ENCODE assay signal across 7 mouse cellular contexts in genomic region chr10:22058218-22059025, GRCm38 (mm10). TPM values are rescaled to one million over a fixed set of nuclear protein-coding genes. Genes with fewer than 3 reads are reported as not detected.
A peak's percentile ranks its signal among the peaks of the same experiment; 100 is the strongest.
DNase-seq lines count a peak whose midpoint lies in the region; ATAC-seq and TF ChIP-seq lines count a peak whose summit lies in the region.

No protein-coding gene starts in this region.

- peak overlapping the region; percentile 60 for H3K4me3 ChIP-seq in brown adipose tissue, adult 24 weeks (ENCODE audit: insufficient read depth, low read depth, low read length)
- H3K4me3 ChIP-seq in erythroblast, embryonic 14.5 days (replicated peaks), result peak overlapping the region; percentile 32
- H3K4me3 ChIP-seq in heart, embryonic 10.5 days, result peak overlapping the region; percentile 60
- peak overlapping the region; percentile 47 for H3K4me3 ChIP-seq in kidney, embryonic 14.5 days (ENCODE audit: low read length)
- peak overlapping the region; percentile 54 for H3K4me3 ChIP-seq in limb, embryonic 14.5 days (replicated peaks; ENCODE audit: low read length)
- H3K4me3 ChIP-seq in midbrain, embryonic 16.5 days (ENCODE audit: low read depth, low read length), result peak overlapping the region; percentile 62

- 0 out of 2 replicates have a peak, but pooled peaks have one; percentile 2 for TF ChIP-seq POLR2A in limb, embryonic 14.5 days (IDR thresholded peaks at IDR 0.05; ENCODE audit: borderline replicate concordance, extremely low read depth, insufficient read depth, insufficient read length)

- peak overlapping the region; percentile 51 for H3K9ac ChIP-seq in kidney, embryonic 14.5 days (ENCODE audit: low read depth, low read length)
- peak overlapping the region; percentile 52 for H3K9ac ChIP-seq in limb, embryonic 14.5 days (ENCODE audit: low read depth, low read length, severe bottlenecking)
- peak overlapping the region; percentile 74 for H3K9ac ChIP-seq in midbrain, embryonic 16.5 days (ENCODE audit: low read depth, low read length)

- H3K4me1 ChIP-seq in brown adipose tissue, adult 24 weeks (ENCODE audit: control insufficient read depth, insufficient read depth, insufficient read length, low read length), result no peaks in the 10 kb centered on the region
- peaks cover 5% of the 10 kb centered on the region for H3K4me1 ChIP-seq in erythroblast, embryonic 14.5 days (ENCODE audit: control insufficient read depth)
- peaks cover 6% of the 10 kb centered on the region for H3K4me1 ChIP-seq in heart, embryonic 10.5 days
- H3K4me1 ChIP-seq in kidney, embryonic 14.5 days (ENCODE audit: control insufficient read depth, insufficient read depth, low read length), result 0 out of 2 replicates have a peak, but pooled peaks cover 2% of the 10 kb centered on the region
- no peaks in the 10 kb centered on the region for H3K4me1 ChIP-seq in limb, embryonic 14.5 days (ENCODE audit: control insufficient read depth, insufficient read depth, low read length)
- H3K4me1 ChIP-seq in midbrain, embryonic 16.5 days (ENCODE audit: control insufficient read depth, insufficient read depth, low read length), result no peaks in the 10 kb centered on the region; the same call in 1 of the 2 replicates

- 11% methylated on average over 41 of the region's 41 CpGs for WGBS in heart, embryonic 10.5 days
- 9% methylated on average over 41 of the region's 41 CpGs for WGBS in kidney, embryonic 14.5 days
- WGBS in limb, embryonic 14.5 days, result 10% methylated on average over 38 of the region's 41 CpGs
- 13% methylated on average over 41 of the region's 41 CpGs for WGBS in midbrain, embryonic 16.5 days

- no peaks in the 10 kb centered on the region for H3K27me3 ChIP-seq in erythroblast, embryonic 14.5 days (ENCODE audit: control insufficient read depth)
- H3K27me3 ChIP-seq in heart, embryonic 10.5 days (ENCODE audit: insufficient read depth, poor library complexity, severe bottlenecking), result no peaks in the 10 kb centered on the region
- H3K27me3 ChIP-seq in kidney, embryonic 14.5 days (ENCODE audit: control insufficient read depth, insufficient read depth, low read length), result no peaks in the 10 kb centered on the region
- no peaks in the 10 kb centered on the region for H3K27me3 ChIP-seq in limb, embryonic 14.5 days (ENCODE audit: control insufficient read depth, insufficient read depth, low read length)
- H3K27me3 ChIP-seq in midbrain, embryonic 16.5 days (ENCODE audit: control insufficient read depth, insufficient read depth, low read depth, low read length), result no peaks in the 10 kb centered on the region

- DNase-seq in heart, embryonic 10.5 days (ENCODE audit: low spot score), result peak; percentile 97
- peak; percentile 93 for DNase-seq in limb, embryonic 14.5 days (ENCODE audit: low spot score)
- DNase-seq in spleen, postnatal 36 days (ENCODE audit: low spot score in 2 of 2), result peak; percentile 92 to 95

- ATAC-seq in kidney, embryonic 14.5 days (ENCODE audit: low FRiP score, low TSS enrichment), result peak; percentile 99
- peak; percentile 99 for ATAC-seq in limb, embryonic 14.5 days (ENCODE audit: low FRiP score, low read depth)
- peak; percentile 99 for ATAC-seq in midbrain, embryonic 16.5 days

- no peak overlapping the region for H3K27ac ChIP-seq in brown adipose tissue, adult 24 weeks (replicated peaks; ENCODE audit: low read depth, low read length)
- H3K27ac ChIP-seq in heart, embryonic 10.5 days, result peak overlapping the region; percentile 75
- H3K27ac ChIP-seq in kidney, embryonic 14.5 days (ENCODE audit: low read depth, low read length), result no peak overlapping the region
- H3K27ac ChIP-seq in limb, embryonic 14.5 days (replicated peaks; ENCODE audit: low read depth, low read length), result no peak overlapping the region
- H3K27ac ChIP-seq in midbrain, embryonic 16.5 days (ENCODE audit: low read length), result no peak overlapping the region

- H3K36me3 ChIP-seq in erythroblast, embryonic 14.5 days (ENCODE audit: control insufficient read depth), result no peaks in the 10 kb centered on the region
- no peaks in the 10 kb centered on the region for H3K36me3 ChIP-seq in heart, embryonic 10.5 days
- H3K36me3 ChIP-seq in kidney, embryonic 14.5 days (ENCODE audit: control insufficient read depth, insufficient read depth, low read length), result no peaks in the 10 kb centered on the region
- H3K36me3 ChIP-seq in limb, embryonic 14.5 days (ENCODE audit: control insufficient read depth, insufficient read depth, low read length), result no peaks in the 10 kb centered on the region
- no peaks in the 10 kb centered on the region for H3K36me3 ChIP-seq in midbrain, embryonic 16.5 days (ENCODE audit: control insufficient read depth, insufficient read depth, low read length)

- no peaks in the 10 kb centered on the region for H3K9me3 ChIP-seq in erythroblast, embryonic 14.5 days (ENCODE audit: control insufficient read depth, low read length)
- H3K9me3 ChIP-seq in heart, embryonic 10.5 days, result no peaks in the 10 kb centered on the region
- H3K9me3 ChIP-seq in kidney, embryonic 14.5 days (ENCODE audit: control insufficient read depth, low read length), result no peaks in the 10 kb centered on the region
- H3K9me3 ChIP-seq in limb, embryonic 14.5 days (ENCODE audit: control insufficient read depth, low read length), result no peaks in the 10 kb centered on the region
- H3K9me3 ChIP-seq in midbrain, embryonic 16.5 days (replicated peaks; ENCODE audit: control insufficient read depth, low read length, poor library complexity, severe bottlenecking), result no peaks in the 10 kb centered on the region

- H3K4me2 ChIP-seq in kidney, embryonic 14.5 days (replicated peaks; ENCODE audit: low read depth, low read length), result peak overlapping the region; percentile 71
- H3K4me2 ChIP-seq in limb, embryonic 14.5 days (replicated peaks; ENCODE audit: low read depth, low read length, severe bottlenecking), result peak overlapping the region; percentile 84
- H3K4me2 ChIP-seq in midbrain, embryonic 16.5 days (ENCODE audit: low read length), result peak overlapping the region; percentile 88

RNA-seq across cellular contexts. Expression of gene 4930444G20Rik, which starts 9.5 kb away (rescaled TPM):
- not detected in 2 replicates for polyA plus RNA-seq in brown adipose tissue, adult 24 weeks (2012; ENCODE audit: insufficient read depth, insufficient read length, missing spikeins)
- polyA plus RNA-seq in erythroblast, embryonic 14.5 days (2012), result not detected in 2 replicates
- not detected in 2 replicates for polyA plus RNA-seq in heart, embryonic 10.5 days (2016; fragmentation: Nextera tagmentation; extraction: Ambion mirVana)
- polyA plus RNA-seq in kidney, embryonic 14.5 days (2014; fragmentation: Nextera tagmentation; extraction: Ambion mirVana), result not detected in 2 replicates
- polyA plus RNA-seq in limb, embryonic 14.5 days (2012; rRNA removed), result not detected in 2 replicates
- not detected in 2 replicates for polyA plus RNA-seq in limb, embryonic 14.5 days (2014; fragmentation: Nextera tagmentation; extraction: Ambion mirVana)
- not detected in 2 replicates for polyA plus RNA-seq in midbrain, embryonic 16.5 days (2015; fragmentation: Nextera tagmentation; extraction: Ambion mirVana)
